Mouse (Mus musculus): ENCODE measurements around the gene Rnf167. TPM values are rescaled to one million over a fixed set of nuclear protein-coding genes. Genes with fewer than 3 reads are reported as not detected.

Gene Rnf167
- polyA plus RNA-seq, 1 experiment: 143 TPM

- DNase-seq: no peak
- Histone ChIP-seq H3K4me3 (replicated peaks; ENCODE audit: insufficient read depth, low read depth, low read length) (no peak overlapping the region), H3K27ac (ENCODE audit: insufficient read depth, low read length) (no peak overlapping the region), H3K4me1 (ENCODE audit: control insufficient read depth, insufficient read depth, low read length) (peaks cover 9% of the 10 kb centered on the region), H3K27me3 (ENCODE audit: control insufficient read depth, insufficient read depth, low read length) (no peaks in the 10 kb centered on the region)
- 39% methylated on average over 6 of the region's 6 CpGs for WGBS
- no peak for TF ChIP-seq POLR2A (IDR thresholded peaks at IDR 0.05; ENCODE audit: borderline replicate concordance, insufficient read depth, low read length)
- TF ChIP-seq CTCF (IDR thresholded peaks at IDR 0.05; ENCODE audit: borderline replicate concordance, insufficient read depth, low read depth, low read length): no peak
Measured at GRCm38 (mm10) chr11:70657573-70657972, 10.5 kb downstream of the Rnf167 start.

DNA sequence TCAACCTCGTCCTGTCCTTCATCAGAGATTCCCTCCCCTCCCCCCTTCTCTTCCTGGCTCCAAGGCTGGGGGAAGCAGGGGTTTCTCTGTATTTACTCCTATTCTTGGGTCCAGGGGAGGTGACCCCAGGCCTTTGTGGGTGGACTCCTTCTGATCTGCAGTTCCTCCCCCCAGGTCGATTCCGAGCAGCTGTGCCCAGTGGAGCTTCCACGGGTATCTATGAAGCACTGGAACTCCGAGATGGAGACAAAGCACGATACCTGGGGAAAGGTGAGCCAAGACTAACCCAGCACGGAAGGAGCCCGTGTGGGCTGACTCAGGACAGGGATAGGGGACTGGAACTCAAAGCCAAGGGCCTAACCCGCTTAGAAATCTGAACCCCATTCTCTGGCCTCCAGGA is 11.0 kb downstream of the Rnf167 start:
- Histone ChIP-seq H3K4me3 (replicated peaks; ENCODE audit: insufficient read depth, low read depth, low read length) (no peak overlapping the region), H3K4me1 (ENCODE audit: control insufficient read depth, insufficient read depth, low read length) (peaks cover 6% of the 10 kb centered on the region), H3K27ac (ENCODE audit: insufficient read depth, low read length) (no peak overlapping the region), H3K27me3 (ENCODE audit: control insufficient read depth, insufficient read depth, low read length) (no peaks in the 10 kb centered on the region)
- DNase-seq: no peak
- WGBS: 61% methylated on average over 9 of the region's 9 CpGs
- TF ChIP-seq CTCF (IDR thresholded peaks at IDR 0.05; ENCODE audit: borderline replicate concordance, insufficient read depth, low read depth, low read length) (no peak), POLR2A (IDR thresholded peaks at IDR 0.05; ENCODE audit: borderline replicate concordance, insufficient read depth, low read length) (no peak)

DNA sequence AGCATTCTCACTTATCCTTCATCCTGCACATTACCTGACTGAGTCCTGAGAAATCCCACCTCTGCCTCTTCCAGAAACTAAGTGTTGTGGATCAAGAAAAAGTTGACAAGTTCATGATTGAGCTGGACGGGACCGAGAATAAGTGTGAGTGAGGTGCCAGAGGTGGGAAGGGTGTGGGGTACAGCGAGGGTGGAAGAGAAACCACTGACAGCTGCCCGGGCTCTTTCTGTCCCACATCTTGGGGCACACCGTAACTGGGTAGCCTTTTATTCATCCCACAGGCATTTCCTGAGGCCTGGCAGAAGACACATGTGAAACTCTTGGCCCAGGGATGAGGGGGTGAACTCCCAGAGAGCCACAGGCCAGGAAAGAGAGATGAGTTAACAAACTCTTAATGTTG is 11.5 kb downstream of the Rnf167 start:
- no peak for DNase-seq
- 89% methylated on average over 5 of the region's 5 CpGs for WGBS

DNA sequence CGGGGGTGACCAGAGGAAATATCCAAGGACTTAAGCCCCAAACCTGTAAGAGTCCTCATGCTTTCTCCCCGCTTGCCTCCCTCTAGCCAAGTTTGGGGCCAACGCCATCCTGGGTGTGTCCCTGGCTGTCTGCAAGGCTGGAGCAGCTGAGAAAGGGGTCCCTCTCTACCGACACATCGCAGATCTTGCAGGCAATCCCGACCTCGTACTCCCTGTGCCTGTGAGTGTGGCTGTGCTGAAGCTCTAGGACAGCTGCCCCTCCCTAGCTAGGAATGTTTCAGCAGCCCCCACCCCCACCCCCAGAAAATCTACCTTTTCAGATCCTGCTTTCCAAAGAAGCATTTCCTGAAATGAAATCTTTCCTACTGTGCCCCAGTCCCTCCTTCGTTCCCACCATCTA is 11.9 kb downstream of the Rnf167 start:
- Histone ChIP-seq H3K27ac (ENCODE audit: insufficient read depth, low read length) (no peak overlapping the region), H3K4me1 (ENCODE audit: control insufficient read depth, insufficient read depth, low read length) (peaks cover 6% of the 10 kb centered on the region), H3K27me3 (ENCODE audit: control insufficient read depth, insufficient read depth, low read length) (no peaks in the 10 kb centered on the region), H3K4me3 (replicated peaks; ENCODE audit: insufficient read depth, low read depth, low read length) (no peak overlapping the region)
- no peak for DNase-seq
- WGBS: 76% methylated on average over 8 of the region's 8 CpGs
- TF ChIP-seq CTCF (IDR thresholded peaks at IDR 0.05; ENCODE audit: borderline replicate concordance, insufficient read depth, low read depth, low read length) (no peak), POLR2A (IDR thresholded peaks at IDR 0.05; ENCODE audit: borderline replicate concordance, insufficient read depth, low read length) (no peak)

More for the DNA sequence above, 11.5 kb downstream of the Rnf167 start:
- Histone ChIP-seq H3K27me3 (ENCODE audit: control insufficient read depth, insufficient read depth, low read length) (no peaks in the 10 kb centered on the region), H3K27ac (ENCODE audit: insufficient read depth, low read length) (no peak overlapping the region), H3K4me1 (ENCODE audit: control insufficient read depth, insufficient read depth, low read length) (peaks cover 6% of the 10 kb centered on the region), H3K4me3 (replicated peaks; ENCODE audit: insufficient read depth, low read depth, low read length) (no peak overlapping the region)
- TF ChIP-seq POLR2A (IDR thresholded peaks at IDR 0.05; ENCODE audit: borderline replicate concordance, insufficient read depth, low read length): no peak
- TF ChIP-seq CTCF (IDR thresholded peaks at IDR 0.05; ENCODE audit: borderline replicate concordance, insufficient read depth, low read depth, low read length): no peak

DNA sequence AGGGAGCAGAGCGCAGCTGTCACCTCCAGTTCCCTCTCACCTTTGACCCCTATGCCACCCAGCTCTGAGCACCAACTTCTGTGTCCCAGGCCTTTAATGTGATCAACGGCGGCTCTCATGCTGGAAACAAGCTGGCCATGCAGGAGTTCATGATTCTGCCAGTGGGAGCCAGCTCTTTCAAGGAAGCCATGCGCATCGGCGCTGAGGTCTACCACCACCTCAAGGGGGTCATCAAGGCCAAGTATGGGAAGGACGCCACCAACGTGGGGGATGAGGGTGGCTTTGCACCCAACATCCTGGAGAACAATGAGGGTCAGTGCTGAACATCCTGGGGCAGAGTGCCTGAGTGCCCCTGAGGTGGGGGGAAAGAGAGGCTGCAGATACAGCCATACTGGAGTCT is 13.5 kb downstream of the Rnf167 start:
- 89% methylated on average over 8 of the region's 8 CpGs for WGBS
- H3K4me1 ChIP-seq (ENCODE audit: control insufficient read depth, insufficient read depth, low read length): peaks cover 6% of the 10 kb centered on the region
- H3K27ac ChIP-seq (ENCODE audit: insufficient read depth, low read length): no peak overlapping the region
- no peaks in the 10 kb centered on the region for H3K27me3 ChIP-seq (ENCODE audit: control insufficient read depth, insufficient read depth, low read length)
- no peak for TF ChIP-seq CTCF (IDR thresholded peaks at IDR 0.05; ENCODE audit: borderline replicate concordance, insufficient read depth, low read depth, low read length)
- TF ChIP-seq POLR2A (IDR thresholded peaks at IDR 0.05; ENCODE audit: borderline replicate concordance, insufficient read depth, low read length): no peak
- no peak for DNase-seq
- no peak overlapping the region for H3K4me3 ChIP-seq (replicated peaks; ENCODE audit: insufficient read depth, low read depth, low read length)

GRCm38 (mm10) chr11:70663101-70663500 is 16.1 kb downstream of the Rnf167 start:
- 90% methylated on average over 8 of the region's 8 CpGs for WGBS
- TF ChIP-seq POLR2A (IDR thresholded peaks at IDR 0.05; ENCODE audit: borderline replicate concordance, insufficient read depth, low read length) (no peak), CTCF (IDR thresholded peaks at IDR 0.05; ENCODE audit: borderline replicate concordance, insufficient read depth, low read depth, low read length) (no peak)
- no peaks in the 10 kb centered on the region for H3K27me3 ChIP-seq (ENCODE audit: control insufficient read depth, insufficient read depth, low read length)

GRCm38 (mm10) chr11:70663957-70664356 is 16.9 kb downstream of the Rnf167 start:
- Histone ChIP-seq H3K27me3 (ENCODE audit: control insufficient read depth, insufficient read depth, low read length) (no peaks in the 10 kb centered on the region), H3K4me1 (ENCODE audit: control insufficient read depth, insufficient read depth, low read length) (no peaks in the 10 kb centered on the region; the same call in 1 of the 2 replicates), H3K4me3 (replicated peaks; ENCODE audit: insufficient read depth, low read depth, low read length) (no peak overlapping the region), H3K27ac (ENCODE audit: insufficient read depth, low read length) (no peak overlapping the region)
- TF ChIP-seq CTCF (IDR thresholded peaks at IDR 0.05; ENCODE audit: borderline replicate concordance, insufficient read depth, low read depth, low read length) (no peak), POLR2A (IDR thresholded peaks at IDR 0.05; ENCODE audit: borderline replicate concordance, insufficient read depth, low read length) (no peak)
- WGBS: 46% methylated on average over 6 of the region's 6 CpGs
- DNase-seq: no peak

More at GRCm38 (mm10) chr11:70663101-70663500, 16.1 kb downstream of the Rnf167 start:
- no peaks in the 10 kb centered on the region; the same call in 1 of the 2 replicates for H3K4me1 ChIP-seq (ENCODE audit: control insufficient read depth, insufficient read depth, low read length)
- H3K27ac ChIP-seq (ENCODE audit: insufficient read depth, low read length): no peak overlapping the region
- no peak for DNase-seq
- H3K4me3 ChIP-seq (replicated peaks; ENCODE audit: insufficient read depth, low read depth, low read length): no peak overlapping the region

- TF ChIP-seq POLR2A (IDR thresholded peaks at IDR 0.05; ENCODE audit: borderline replicate concordance, insufficient read depth, low read length): no peak
- TF ChIP-seq CTCF (IDR thresholded peaks at IDR 0.05; ENCODE audit: borderline replicate concordance, insufficient read depth, low read depth, low read length): no peak
- Histone ChIP-seq H3K27ac (ENCODE audit: insufficient read depth, low read length) (no peak overlapping the region), H3K27me3 (ENCODE audit: control insufficient read depth, insufficient read depth, low read length) (no peaks in the 10 kb centered on the region), H3K4me3 (replicated peaks; ENCODE audit: insufficient read depth, low read depth, low read length) (no peak overlapping the region), H3K4me1 (ENCODE audit: control insufficient read depth, insufficient read depth, low read length) (no peaks in the 10 kb centered on the region; the same call in 1 of the 2 replicates)
- no peak for DNase-seq
- 93% methylated on average over 9 of the region's 9 CpGs for WGBS
Measured at GRCm38 (mm10) chr11:70664741-70665140, 17.7 kb downstream of the Rnf167 start.

All from cerebellum, adult 2 months (tissue).